Mouse (Mus musculus) brain, adult 2 months (tissue): ENCODE data around the gene Tmem245.

Experiments
- DNase-seq: peaks from one replicate; pipeline ENCODE4 v3.0.0; 2011; ENCODE audit warnings: low read depth, low spot score

The Tmem245 gene

DNA sequence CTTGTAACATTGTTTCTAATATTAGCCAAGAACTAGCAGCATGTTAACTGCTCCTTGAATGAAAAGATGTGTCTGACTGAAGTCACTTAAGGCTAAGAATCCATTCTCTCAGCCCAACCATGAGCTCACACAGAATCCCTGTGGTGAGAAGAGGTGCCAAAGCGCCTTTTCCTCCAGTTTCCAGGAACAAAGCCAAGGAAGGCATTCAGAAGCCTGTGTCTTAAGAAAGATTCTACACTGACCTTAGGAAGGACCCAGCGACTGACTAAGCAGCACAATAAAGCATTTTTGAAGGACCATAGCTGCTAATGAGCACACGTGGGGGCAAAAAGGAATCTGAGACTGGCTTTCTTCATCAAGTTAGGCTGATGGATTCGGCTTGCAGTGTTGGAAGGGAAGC, 81.3 kb downstream of the Tmem245 start:
- DNase-seq = peak; percentile 76

DNA sequence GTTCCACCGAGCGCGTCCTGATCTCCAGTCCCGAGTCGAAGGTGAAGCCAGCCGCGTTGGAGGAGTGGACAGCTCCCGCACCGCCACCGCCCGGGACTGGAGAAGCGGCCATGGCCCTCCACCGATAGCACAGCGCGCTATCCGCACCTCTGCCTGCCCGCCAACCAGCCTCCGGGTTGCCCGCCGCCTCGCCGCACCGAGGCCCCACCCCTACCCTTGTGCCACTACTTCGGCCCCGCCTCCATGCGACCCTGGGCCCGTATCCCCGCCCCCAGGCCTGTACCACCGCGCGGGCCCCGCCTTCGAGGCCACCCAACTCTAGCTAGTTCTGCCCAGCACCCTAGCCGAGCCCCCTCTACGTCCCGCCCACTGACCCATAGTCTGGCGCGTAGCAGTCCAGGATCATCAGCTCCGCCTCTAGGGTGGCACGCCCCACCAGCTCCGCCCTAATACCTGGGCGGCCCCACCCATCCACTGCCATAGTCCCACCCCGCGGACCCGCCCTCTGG, 82.2 kb downstream of the Tmem245 start, which contains the start of gene Ctnnal1:
Ctnnal1 (minus strand) TSS at position 186 of the 509 bp plus-strand sequence.
- peak; percentile 94 for DNase-seq

GRCm38 (mm10) chr4:56864417-56865001, 82.7 kb downstream of the Tmem245 start:
- DNase-seq = peak; percentile 64

GRCm38 (mm10) chr4:56864016-56864415, 83.2 kb downstream of the Tmem245 start:
- peak; percentile 92 for DNase-seq

GRCm38 (mm10) chr4:56861551-56861950, 85.7 kb downstream of the Tmem245 start:
- DNase-seq = no peak

- DNase-seq = no peak
Measured at GRCm38 (mm10) chr4:56858733-56859132, 88.5 kb downstream of the Tmem245 start.

DNA sequence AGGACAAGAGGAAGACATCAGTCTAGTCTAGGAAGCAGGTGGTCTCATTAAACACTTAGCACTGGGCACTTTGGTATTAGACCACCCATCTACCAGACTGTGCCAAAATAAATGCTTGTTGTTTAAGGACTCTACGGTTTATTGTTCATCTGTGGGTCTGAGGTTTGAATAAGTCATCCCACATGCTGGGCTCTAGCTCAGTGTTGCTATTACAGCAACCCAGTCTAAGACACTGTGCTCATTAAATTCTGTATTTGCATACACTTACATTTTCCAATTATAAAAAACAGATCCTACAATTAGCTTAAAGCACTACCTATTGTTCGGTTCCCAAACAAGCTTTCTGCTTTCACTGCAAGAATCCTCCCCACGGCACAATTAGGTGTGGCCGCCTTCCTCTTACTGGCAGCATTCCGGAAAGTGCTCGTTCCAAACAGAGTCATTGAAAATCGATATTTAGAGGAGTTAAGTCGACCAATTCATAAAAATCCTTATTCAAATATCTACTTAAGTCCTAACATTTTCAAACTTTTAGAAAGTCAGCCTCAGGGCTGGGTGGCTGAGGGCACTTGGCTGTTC, 90.8 kb downstream of the Tmem245 start:
- no peak for DNase-seq

DNA sequence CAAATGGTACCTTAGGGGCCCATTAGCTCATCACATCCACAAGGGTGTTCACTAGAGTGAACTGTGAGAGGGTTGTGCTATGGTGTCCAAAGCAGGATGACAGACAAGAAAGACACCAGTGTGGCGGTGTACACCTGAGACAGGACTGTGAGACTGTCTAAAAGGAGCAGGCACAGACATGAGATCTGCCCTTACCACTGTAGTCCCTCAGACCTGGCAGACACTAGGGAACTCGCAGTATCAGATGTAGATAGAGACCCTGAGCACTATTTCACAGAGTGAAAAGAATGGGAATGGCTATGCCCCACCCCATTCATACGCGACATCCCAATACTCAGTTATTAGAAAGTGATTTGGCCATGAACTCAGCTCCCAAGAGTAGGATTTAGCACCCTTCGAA, 91.3 kb downstream of the Tmem245 start:
- no peak for DNase-seq

- peak; percentile 59 for DNase-seq
Measured at GRCm38 (mm10) chr4:56850724-56851123, 96.5 kb downstream of the Tmem245 start.

DNA sequence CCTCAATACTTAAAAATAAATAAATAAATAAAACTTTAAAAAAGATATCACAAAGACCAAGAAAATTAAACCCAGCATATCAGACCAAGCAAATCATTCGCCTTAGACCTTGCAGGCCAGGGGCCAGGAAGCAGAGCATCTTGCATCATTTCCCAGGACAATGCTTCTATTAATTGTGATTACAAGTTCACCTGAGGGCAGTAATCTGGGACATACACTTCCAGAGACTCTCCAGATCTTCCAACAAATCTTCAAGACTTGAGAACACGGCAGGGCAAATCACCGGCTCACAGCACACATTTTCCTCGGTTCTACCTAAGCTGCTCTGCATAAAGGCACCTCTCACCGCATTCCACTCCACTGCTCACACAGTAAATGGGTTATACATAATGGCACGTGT, 99.2 kb downstream of the Tmem245 start:
- DNase-seq = no peak

- DNase-seq = no peak
Measured at GRCm38 (mm10) chr4:56847400-56847799, 99.8 kb downstream of the Tmem245 start.

DNA sequence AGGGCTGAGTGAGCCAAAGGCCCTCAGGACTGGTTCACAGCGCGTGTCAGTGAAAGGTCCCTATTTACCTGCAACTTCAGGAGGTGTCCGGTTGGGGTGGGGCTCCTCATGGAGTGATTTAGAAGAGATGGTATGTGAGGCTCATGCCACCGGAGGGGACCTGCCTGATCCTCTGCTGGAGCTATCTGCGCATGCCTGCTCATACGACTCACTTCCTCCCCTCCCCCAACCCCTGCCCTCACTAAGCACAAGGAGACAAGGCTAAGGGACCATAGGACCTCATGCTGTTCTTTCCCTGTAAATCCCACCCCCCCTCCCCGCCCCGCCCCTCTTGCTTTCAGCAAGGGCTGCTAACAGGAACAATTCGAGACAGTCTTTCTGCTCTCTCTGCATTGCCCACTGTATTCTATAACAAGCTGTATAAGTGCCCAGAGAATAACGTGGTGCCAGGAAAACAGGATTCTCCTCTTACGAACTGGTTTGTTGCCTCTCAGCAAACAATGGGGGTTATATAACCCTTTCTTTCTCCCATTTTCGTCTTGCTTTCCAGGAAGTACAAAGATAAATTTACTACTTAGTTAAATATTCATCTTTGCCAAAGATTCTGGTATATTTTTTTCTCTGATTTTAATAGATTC, 101.2 kb downstream of the Tmem245 start:
- DNase-seq = peak; percentile 24

GRCm38 (mm10) chr4:56844911-56845310, 102.3 kb downstream of the Tmem245 start:
- DNase-seq = no peak

DNA sequence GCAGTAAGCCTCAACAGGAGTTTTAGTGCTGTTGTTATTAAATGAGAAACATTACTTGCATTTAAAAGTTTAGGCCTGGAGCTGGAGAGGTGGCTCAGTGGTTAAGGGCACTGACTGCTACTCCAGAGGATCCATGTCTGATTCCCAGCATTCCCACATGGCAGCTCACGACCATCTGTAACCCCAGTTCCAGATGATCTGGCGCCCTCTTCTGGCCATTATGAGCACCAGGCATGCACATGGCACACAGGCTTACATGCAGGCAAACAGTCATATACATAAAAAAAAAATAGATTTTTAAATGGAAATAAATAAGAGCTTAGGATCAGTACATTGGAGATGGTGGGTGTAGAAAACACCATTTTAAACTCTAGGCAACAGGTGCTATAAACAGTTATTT, 103.3 kb downstream of the Tmem245 start:
- DNase-seq = no peak

DNA sequence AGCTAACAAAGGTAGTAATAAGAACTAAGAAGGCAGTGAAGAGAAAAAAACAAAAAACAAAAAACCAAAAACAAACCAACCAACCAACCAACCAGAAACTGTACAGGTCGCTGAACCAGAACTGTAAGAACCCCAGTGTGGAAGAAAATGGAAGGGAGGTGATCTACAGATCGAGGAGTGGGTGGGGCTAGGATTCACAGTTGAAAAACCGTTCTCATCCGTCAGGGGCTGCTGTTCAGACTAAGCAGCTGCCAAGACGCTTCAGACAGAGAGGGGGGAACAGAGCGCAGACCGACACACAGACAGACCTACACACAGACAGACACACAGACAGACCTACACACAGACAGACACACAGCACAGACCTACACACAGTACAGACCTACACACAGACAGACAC, 104.7 kb downstream of the Tmem245 start:
- DNase-seq = no peak

- no peak for DNase-seq
Measured at GRCm38 (mm10) chr4:56840297-56840696, 106.9 kb downstream of the Tmem245 start.

DNA sequence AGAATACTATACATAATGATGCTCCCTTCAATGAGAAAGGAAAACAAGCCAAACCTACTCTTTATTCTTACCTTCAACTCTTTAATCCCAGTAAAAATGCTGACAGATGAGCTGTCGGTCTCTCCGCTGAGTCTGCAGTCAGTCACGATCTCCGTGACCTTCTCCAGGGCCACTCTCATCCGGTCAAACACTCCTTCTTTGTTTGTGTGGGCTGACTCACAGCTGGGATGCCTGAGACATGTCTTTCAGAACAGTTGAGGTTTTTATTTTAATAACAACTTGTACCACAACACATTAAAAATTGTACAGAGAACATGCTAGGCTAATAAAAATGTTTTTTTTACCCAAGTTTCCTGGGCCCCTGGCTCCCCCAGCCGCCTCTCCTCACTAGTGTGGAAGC, 109.6 kb downstream of the Tmem245 start:
- peak; percentile 31 for DNase-seq

- no peak for DNase-seq
Measured at GRCm38 (mm10) chr4:56831998-56832397, 115.2 kb downstream of the Tmem245 start.

DNA sequence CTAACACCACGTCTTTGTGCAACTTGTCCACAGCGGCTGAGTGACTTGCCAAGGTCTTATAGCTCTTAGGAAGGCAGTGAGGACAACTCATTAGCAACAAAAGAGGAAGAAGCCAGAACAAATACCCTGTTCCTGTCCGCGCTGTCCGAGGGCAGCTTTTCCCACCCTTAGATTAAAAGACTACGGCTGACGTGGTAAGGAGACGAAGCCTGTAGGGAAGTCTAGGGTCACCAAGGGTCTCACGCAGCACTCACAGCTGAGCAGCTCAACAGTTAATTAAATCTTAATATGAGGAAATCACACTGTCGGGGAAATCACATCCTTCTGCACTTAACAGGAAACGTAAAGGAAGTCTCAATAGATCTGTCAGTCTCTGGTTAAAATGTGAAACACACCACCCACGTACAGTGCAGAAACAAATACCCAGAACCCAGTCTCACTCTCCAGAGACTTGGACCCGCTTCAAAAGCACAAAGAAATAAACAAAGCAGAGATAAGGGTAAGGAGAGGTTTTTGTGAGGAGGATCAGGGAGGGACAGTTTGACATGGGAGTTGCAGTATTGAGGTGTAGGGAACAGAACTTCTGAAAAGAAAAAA, 116.1 kb downstream of the Tmem245 start:
- DNase-seq = no peak

DNA sequence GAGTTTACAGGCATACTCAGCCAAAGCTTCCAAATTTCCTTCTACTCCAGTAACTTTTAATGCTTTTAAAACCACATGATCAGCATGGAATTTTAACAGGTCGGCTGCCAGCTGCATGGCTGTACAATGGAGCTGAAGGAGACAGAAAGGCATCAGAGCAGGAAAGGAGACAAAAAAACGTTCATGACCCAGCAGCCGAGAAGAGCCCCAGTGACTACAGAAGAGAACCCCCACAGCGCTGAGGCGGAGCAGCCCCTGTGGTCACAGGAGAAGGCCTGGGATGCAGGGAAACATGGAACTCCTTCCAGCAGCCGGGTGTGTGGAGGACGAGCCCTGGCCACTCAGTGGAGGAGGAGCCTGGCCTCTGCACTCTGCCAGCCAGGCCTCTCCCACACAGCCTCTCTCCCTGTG, 117.7 kb downstream of the Tmem245 start:
- DNase-seq = peak; percentile 44

GRCm38 (mm10) chr4:56828932-56829331, 118.3 kb downstream of the Tmem245 start:
- DNase-seq = no peak

DNA sequence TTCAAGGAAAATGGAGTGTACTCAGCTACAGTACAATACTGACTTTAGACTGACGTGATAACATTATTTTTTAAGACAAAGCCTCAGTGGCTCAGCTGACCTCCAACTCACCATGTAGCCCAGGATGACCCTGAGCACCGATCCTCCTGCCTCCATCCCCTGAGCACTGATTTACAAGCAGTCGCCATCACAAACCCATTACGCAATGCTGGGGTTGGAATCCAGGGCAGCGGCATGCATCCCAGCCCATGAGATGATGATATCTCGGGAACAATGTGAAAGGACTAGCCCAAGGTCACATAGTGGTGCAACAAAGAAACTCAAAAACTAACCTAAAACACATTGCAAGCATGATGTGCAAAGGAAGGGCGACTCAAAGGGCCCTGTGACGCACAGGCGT, 123.0 kb downstream of the Tmem245 start:
- no peak for DNase-seq
